Mouse (Mus musculus): Measurements from ENCODE around the gene Tnfrsf1a. TPM values are rescaled to one million over a fixed set of nuclear protein-coding genes. Genes with fewer than 3 reads are reported as not detected.
"Not testable (repeated sequence)": the region's sequence is repeated elsewhere in the genome, so short reads cannot be mapped to it uniquely, and the experiment has no call there.

Gene Tnfrsf1a
- 108 and 109 TPM in 2 replicates for polyA plus RNA-seq (2015; fragmentation: Nextera tagmentation; extraction: Ambion mirVana)

DNA sequence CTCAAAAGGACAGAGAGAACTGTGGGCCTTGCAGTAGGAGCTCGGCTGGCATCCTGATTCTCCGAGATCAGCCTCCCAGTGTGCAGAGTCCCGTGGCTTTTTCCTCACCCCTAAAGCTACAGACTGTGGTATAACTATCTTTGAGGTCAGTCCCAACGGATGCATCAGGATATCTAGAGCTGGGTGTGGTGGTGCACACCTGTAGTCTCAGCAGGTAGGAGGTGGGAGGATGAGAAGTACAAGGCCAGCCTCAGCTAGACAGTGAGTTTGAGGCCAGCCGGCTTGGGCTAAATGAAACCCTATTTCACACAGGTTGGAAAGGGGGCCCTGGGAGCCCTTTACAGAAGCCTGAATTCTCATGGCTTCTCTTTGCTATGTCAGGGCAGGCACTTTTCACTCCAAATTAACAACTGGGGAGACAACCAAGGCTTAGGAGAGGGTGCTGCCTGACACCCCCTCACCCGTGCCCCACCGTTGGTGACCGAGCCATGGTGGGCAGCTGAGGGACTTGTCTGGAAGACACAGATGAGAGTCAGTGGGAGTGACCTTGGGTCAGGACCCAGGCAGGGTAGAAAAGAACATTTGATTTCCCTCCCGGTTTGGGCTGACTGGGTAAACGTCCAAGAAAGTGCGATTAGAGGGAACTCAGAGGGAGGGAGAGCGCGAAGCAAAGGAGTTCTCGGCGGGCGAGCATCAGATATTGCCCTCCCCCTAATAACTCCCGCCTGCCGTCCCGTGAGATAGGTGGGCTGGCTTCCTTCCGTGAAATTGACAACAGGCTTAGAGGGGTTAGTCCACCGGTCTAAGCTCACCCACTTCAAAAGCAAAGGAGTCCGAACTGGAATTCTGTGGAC, at the start of gene Tnfrsf1a:
Tnfrsf1a (plus strand) TSS at position 642 of the 854 bp plus-strand sequence.
- Histone ChIP-seq H3K4me1 (replicated peaks; ENCODE audit: control insufficient read depth, insufficient read depth, low read length) (peaks cover 23% of the 10 kb centered on the region), H3K27me3 (replicated peaks; ENCODE audit: control insufficient read depth, insufficient read depth, low read length) (no peaks in the 10 kb centered on the region), H3K9ac (ENCODE audit: low read depth, low read length) (peak within 1 kb of the TSS; percentile 84), H3K4me2 (replicated peaks; ENCODE audit: low read depth) (peak within 1 kb of the TSS; percentile 81), H3K9me3 (ENCODE audit: control insufficient read depth) (no peaks in the 10 kb centered on the region), H3K4me3 (ENCODE audit: low read depth, low read length) (peak within 1 kb of the TSS; percentile 81), H3K27ac (ENCODE audit: low read depth, low read length) (peak within 1 kb of the TSS; percentile 89), H3K36me3 (ENCODE audit: control insufficient read depth, insufficient read depth) (peaks cover 13% of the 10 kb centered on the region; the same call in 1 of the 2 replicates)
- 8% methylated on average over 22 of the region's 22 CpGs for WGBS
- ATAC-seq = no peak
- TF ChIP-seq CTCF (IDR thresholded peaks at IDR 0.05; ENCODE audit: low read depth) = no peak

DNA sequence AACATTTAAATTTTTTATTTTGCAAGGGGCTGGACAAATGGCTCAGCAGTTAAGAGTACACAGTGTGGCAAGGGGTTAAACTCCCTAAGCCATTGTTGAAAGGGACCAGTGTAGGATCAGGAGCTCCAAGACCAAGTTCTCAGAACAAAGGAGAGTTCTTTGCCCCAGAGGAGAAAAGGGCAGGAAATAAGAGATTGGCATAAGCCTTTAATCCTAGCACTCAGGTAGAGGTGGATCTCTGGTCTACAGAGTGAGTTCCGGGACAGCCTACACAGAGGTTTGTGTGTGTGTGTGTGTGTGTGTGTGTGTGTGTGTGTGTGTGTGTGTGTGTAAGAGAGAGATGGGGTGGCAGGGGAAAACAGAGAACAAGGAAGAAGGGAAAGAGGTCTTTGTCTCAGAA, 48.2 kb upstream of the Tnfrsf1a start:
- peak; percentile 34 for ATAC-seq
- 32% methylated on average over 1 of the region's 1 CpGs for WGBS
- Histone ChIP-seq H3K9me3 (ENCODE audit: control insufficient read depth) (no peaks in the 10 kb centered on the region), H3K27ac (ENCODE audit: low read depth, low read length) (no peak overlapping the region), H3K4me1 (replicated peaks; ENCODE audit: control insufficient read depth, insufficient read depth, low read length) (peaks cover 3% of the 10 kb centered on the region; the same call in 1 of the 2 replicates), H3K36me3 (ENCODE audit: control insufficient read depth, insufficient read depth) (peaks cover under 1% of the 10 kb centered on the region), H3K4me2 (replicated peaks; ENCODE audit: low read depth) (no peak overlapping the region), H3K27me3 (replicated peaks; ENCODE audit: control insufficient read depth, insufficient read depth, low read length) (no peaks in the 10 kb centered on the region), H3K4me3 (ENCODE audit: low read depth, low read length) (no peak overlapping the region), H3K9ac (ENCODE audit: low read depth, low read length) (no peak overlapping the region)
- TF ChIP-seq CTCF (IDR thresholded peaks at IDR 0.05; ENCODE audit: low read depth) = no peak

DNA sequence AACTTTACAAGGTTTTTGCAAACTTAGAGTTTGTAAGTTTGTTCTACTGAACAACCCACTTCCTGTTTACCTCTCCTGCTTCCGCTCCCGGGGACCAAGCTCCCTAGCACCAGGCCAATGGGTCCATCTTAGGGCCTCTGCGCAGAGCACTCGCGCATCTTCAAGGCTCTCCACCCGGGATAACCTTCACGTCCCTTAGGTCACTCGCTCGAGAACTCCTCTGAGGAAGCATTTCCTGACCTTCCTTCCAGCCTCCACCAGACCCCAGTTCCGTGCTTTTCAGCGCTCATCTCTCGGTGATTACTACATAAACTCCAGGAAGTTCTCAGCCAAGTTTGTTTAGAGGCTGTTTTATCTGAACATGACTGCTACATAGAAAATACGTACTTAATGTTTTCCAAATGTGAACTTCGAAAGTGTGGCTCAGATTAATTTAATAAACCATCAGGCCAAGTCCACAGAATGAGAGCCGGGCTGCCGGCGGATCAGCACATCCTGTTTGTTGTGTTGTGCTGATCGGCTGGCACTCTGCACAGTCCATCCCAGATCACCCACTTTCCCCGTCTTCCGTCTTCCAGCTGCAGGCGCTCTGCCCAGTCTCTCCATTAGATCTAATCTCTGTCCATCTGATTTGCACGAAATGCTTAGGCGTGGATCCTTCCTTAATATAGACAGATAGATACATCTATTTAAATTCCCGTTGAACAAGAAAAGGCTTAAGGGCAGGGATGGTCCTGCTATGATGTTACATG, 46.8 kb upstream of the Tnfrsf1a start:
- no peak for ATAC-seq
- H3K36me3 ChIP-seq (ENCODE audit: control insufficient read depth, insufficient read depth) = peaks cover 15% of the 10 kb centered on the region
- no peaks in the 10 kb centered on the region for H3K9me3 ChIP-seq (ENCODE audit: control insufficient read depth)
- no peaks in the 10 kb centered on the region for H3K27me3 ChIP-seq (replicated peaks; ENCODE audit: control insufficient read depth, insufficient read depth, low read length)
- no peak for TF ChIP-seq CTCF (IDR thresholded peaks at IDR 0.05; ENCODE audit: low read depth)
- no peak overlapping the region for H3K4me3 ChIP-seq (ENCODE audit: low read depth, low read length)
- H3K4me2 ChIP-seq (replicated peaks; ENCODE audit: low read depth) = no peak overlapping the region
- no peaks in the 10 kb centered on the region for H3K4me1 ChIP-seq (replicated peaks; ENCODE audit: control insufficient read depth, insufficient read depth, low read length)
- no peak overlapping the region for H3K9ac ChIP-seq (ENCODE audit: low read depth, low read length)
- H3K27ac ChIP-seq (ENCODE audit: low read depth, low read length) = no peak overlapping the region
- 71% methylated on average over 24 of the region's 24 CpGs for WGBS

DNA sequence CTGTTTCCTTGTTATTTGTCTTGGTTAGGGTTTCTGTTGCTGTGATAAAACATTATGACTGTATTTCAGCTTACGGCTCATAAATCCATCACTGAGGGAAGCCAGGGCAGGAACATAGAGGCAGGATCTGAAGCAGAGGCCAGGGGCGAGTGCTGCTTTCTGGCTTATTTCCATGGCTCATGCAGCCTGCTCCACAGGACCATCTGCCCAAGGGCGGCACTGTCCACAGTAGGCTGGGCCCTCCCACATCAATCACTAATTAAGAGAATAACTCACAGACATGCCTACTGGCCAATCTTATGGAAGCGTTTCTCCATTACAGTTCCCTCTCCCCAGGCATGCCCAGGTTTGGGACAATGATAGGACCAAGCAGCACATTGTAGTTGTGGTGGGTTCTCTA, 45.9 kb upstream of the Tnfrsf1a start:
- Histone ChIP-seq H3K9me3 (ENCODE audit: control insufficient read depth) (no peaks in the 10 kb centered on the region), H3K27me3 (replicated peaks; ENCODE audit: control insufficient read depth, insufficient read depth, low read length) (no peaks in the 10 kb centered on the region), H3K4me1 (replicated peaks; ENCODE audit: control insufficient read depth, insufficient read depth, low read length) (no peaks in the 10 kb centered on the region), H3K27ac (ENCODE audit: low read depth, low read length) (no peak overlapping the region), H3K4me3 (ENCODE audit: low read depth, low read length) (no peak overlapping the region), H3K36me3 (ENCODE audit: control insufficient read depth, insufficient read depth) (peaks cover 23% of the 10 kb centered on the region), H3K4me2 (replicated peaks; ENCODE audit: low read depth) (no peak overlapping the region), H3K9ac (ENCODE audit: low read depth, low read length) (no peak overlapping the region)
- ATAC-seq = no peak
- whole genome bisulfite sequencing = 76% methylated on average over 4 of the region's 4 CpGs
- TF ChIP-seq CTCF (IDR thresholded peaks at IDR 0.05; ENCODE audit: low read depth) = no peak

DNA sequence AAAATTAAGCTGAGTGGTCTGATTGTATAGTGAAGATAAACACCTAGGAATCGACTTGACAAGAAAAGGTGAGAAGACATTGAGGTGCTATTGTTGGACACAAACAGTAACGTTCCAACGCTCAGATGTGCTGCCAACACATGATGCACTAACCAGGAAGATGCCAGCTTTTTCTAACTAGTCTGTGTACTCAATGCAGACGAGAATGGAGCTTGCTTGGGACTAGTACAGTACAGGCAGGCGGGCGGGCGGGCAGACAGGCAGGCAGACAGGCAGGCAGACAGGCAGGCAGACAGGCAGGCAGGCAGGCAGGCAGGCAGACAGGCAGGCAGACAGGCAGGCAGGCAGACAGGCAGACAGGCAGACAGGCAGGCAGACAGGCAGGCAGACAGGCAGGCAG, 44.8 kb upstream of the Tnfrsf1a start:
- not testable (repeated sequence) for H3K27ac ChIP-seq (ENCODE audit: low read depth, low read length); H3K4me3 ChIP-seq (ENCODE audit: low read depth, low read length); H3K9ac ChIP-seq (ENCODE audit: low read depth, low read length); H3K9me3 ChIP-seq (ENCODE audit: control insufficient read depth); H3K27me3 ChIP-seq (replicated peaks; ENCODE audit: control insufficient read depth, insufficient read depth, low read length); ATAC-seq; H3K4me2 ChIP-seq (replicated peaks; ENCODE audit: low read depth); H3K4me1 ChIP-seq (replicated peaks; ENCODE audit: control insufficient read depth, insufficient read depth, low read length)
- WGBS = 89% methylated on average over 7 of the region's 7 CpGs
- H3K36me3 ChIP-seq (ENCODE audit: control insufficient read depth, insufficient read depth) = peaks cover 28% of the 10 kb centered on the region

DNA sequence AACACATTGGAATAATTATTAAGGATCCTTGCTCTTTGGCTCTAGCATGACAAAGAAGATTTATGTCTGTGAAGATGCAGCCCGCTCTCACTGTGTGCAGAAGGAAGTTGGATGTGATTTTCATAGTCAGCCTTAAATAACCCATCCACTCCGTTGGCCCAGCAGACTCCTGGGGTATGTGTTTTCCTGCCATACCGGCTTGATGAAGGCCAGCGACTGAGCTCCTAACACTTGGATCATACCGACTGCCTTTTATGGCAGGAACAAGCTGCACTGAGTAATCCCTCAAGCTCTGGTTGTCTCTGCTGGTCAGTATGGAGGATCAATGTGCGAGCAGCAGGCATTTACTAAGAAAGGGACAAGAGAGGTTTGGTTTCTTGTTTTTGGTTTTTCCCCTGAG, 43.7 kb upstream of the Tnfrsf1a start:
- TF ChIP-seq CTCF (IDR thresholded peaks at IDR 0.05; ENCODE audit: low read depth) = no peak

More for the DNA sequence above, 43.7 kb upstream of the Tnfrsf1a start:
- WGBS = 74% methylated on average over 6 of the region's 6 CpGs
- peaks cover 36% of the 10 kb centered on the region for H3K36me3 ChIP-seq (ENCODE audit: control insufficient read depth, insufficient read depth)
- no peak overlapping the region for H3K4me2 ChIP-seq (replicated peaks; ENCODE audit: low read depth)
- H3K4me1 ChIP-seq (replicated peaks; ENCODE audit: control insufficient read depth, insufficient read depth, low read length) = no peaks in the 10 kb centered on the region
- no peak for ATAC-seq
- no peaks in the 10 kb centered on the region for H3K27me3 ChIP-seq (replicated peaks; ENCODE audit: control insufficient read depth, insufficient read depth, low read length)
- H3K9ac ChIP-seq (ENCODE audit: low read depth, low read length) = no peak overlapping the region
- no peaks in the 10 kb centered on the region for H3K9me3 ChIP-seq (ENCODE audit: control insufficient read depth)
- H3K4me3 ChIP-seq (ENCODE audit: low read depth, low read length) = no peak overlapping the region
- H3K27ac ChIP-seq (ENCODE audit: low read depth, low read length) = no peak overlapping the region

Measured in intestine, postnatal 0 days (tissue).